Mouse (Mus musculus) heart, adult 11 months (tissue): ENCODE measurements at regions not wholly inside any gene's neighbourhood (a gene's known extent, or its start where the extent isn't known, plus 50 kb on each side); places are given as distances from the start of the nearest gene placed in this dataset.

ENCODE experiments used
- DNase-seq: peaks from one replicate; pipeline ENCODE4 v3.0.0; 2022

- DNase-seq = peak; percentile 85
These were observed 902.6 kb upstream of the Cntnap5a start for GRCm38 (mm10) chr1:114781914-114782313.
